In the genomic region with DNA sequence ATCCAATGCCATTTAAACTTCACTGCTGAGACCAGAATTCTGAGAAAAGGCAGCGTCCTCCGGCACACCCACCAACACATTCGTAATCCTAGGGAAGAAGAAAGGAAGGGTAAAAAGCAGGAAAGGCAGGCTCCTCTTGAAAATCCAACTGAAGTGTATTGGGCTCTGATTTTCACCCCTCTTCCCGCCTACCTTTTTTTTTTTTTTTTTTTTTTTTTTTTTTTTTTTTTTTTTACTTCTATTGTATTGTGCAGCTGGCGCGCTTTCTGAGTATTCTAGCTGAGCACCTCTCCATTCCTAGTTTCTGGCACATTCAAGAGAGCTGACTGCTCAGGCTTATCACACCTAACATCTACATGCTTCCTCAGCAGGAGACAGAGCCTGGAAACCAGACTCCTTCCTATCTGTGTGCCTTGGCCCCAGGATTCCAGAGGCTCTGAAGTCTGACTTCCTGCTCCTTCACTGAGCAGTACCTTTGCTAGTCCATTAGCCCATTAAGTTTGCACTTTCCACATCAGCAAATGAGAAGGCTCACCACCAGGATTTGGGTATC, we compare ENCODE assay signal across 8 mouse cellular contexts. TPM values are rescaled to one million over a fixed set of nuclear protein-coding genes. Genes with fewer than 3 reads are reported as not detected.
A peak's percentile ranks its signal among the peaks of the same experiment; 100 is the strongest.
DNase-seq lines count a peak whose midpoint lies in the region; ATAC-seq lines count a peak whose summit lies in the region.

No protein-coding gene starts in this region.

- WGBS in embryonic facial prominence, embryonic 13.5 days: 3% methylated on average over 6 of the region's 6 CpGs
- 9% methylated on average over 6 of the region's 6 CpGs for WGBS in hindbrain, embryonic 10.5 days
- WGBS in midbrain, embryonic 11.5 days: 4% methylated on average over 6 of the region's 6 CpGs

- H3K9ac ChIP-seq in embryonic facial prominence, embryonic 13.5 days: peak overlapping the region; percentile 57
- H3K9ac ChIP-seq in midbrain, embryonic 11.5 days (ENCODE audit: low read length): peak overlapping the region; percentile 71

- DNase-seq in hindbrain, embryonic 10.5 days (ENCODE audit: low spot score): peak; percentile 34
- DNase-seq in midbrain, embryonic 11.5 days (ENCODE audit: low spot score, missing footprints): peak; percentile 86
- no peak for DNase-seq in adrenal gland, postnatal 4 days (ENCODE audit: low spot score in 2 of 2)
- DNase-seq in cerebellum, adult 9-11 months: no peak

- H3K4me1 ChIP-seq in megakaryocyte, embryonic 14.5 days: peaks cover 44% of the 10 kb centered on the region
- peaks cover 20% of the 10 kb centered on the region for H3K4me1 ChIP-seq in embryonic facial prominence, embryonic 13.5 days
- H3K4me1 ChIP-seq in hindbrain, embryonic 10.5 days (replicated peaks): peaks cover 26% of the 10 kb centered on the region
- H3K4me1 ChIP-seq in midbrain, embryonic 11.5 days (ENCODE audit: control insufficient read depth, insufficient read depth, low read length): no peaks in the 10 kb centered on the region; the same call in 1 of the 2 replicates

- no peaks in the 10 kb centered on the region for H3K36me3 ChIP-seq in megakaryocyte, embryonic 14.5 days (replicated peaks; ENCODE audit: low read length)
- no peaks in the 10 kb centered on the region for H3K36me3 ChIP-seq in embryonic facial prominence, embryonic 13.5 days
- no peaks in the 10 kb centered on the region for H3K36me3 ChIP-seq in hindbrain, embryonic 10.5 days
- no peaks in the 10 kb centered on the region for H3K36me3 ChIP-seq in midbrain, embryonic 11.5 days (ENCODE audit: control insufficient read depth, insufficient read depth, low read length)

- peak overlapping the region; percentile 94 for H3K4me3 ChIP-seq in megakaryocyte, embryonic 14.5 days (replicated peaks)
- peak overlapping the region; percentile 64 for H3K4me3 ChIP-seq in embryonic facial prominence, embryonic 13.5 days
- H3K4me3 ChIP-seq in hindbrain, embryonic 10.5 days: peak overlapping the region; percentile 68
- H3K4me3 ChIP-seq in midbrain, embryonic 11.5 days (ENCODE audit: low read depth, low read length): peak overlapping the region; percentile 65

- no peaks in the 10 kb centered on the region for H3K9me3 ChIP-seq in megakaryocyte, embryonic 14.5 days
- no peaks in the 10 kb centered on the region for H3K9me3 ChIP-seq in embryonic facial prominence, embryonic 13.5 days
- no peaks in the 10 kb centered on the region for H3K9me3 ChIP-seq in hindbrain, embryonic 10.5 days
- no peaks in the 10 kb centered on the region for H3K9me3 ChIP-seq in midbrain, embryonic 11.5 days (ENCODE audit: control insufficient read depth, low read length)

- no peak for ATAC-seq in megakaryocyte, adult 5-6 weeks (ENCODE audit: poor library complexity, severe bottlenecking)
- no peak for ATAC-seq in embryonic facial prominence, embryonic 13.5 days (ENCODE audit: insufficient number of reproducible peaks, insufficient read depth, low FRiP score, low TSS enrichment, low read depth)
- no peak for ATAC-seq in midbrain, embryonic 11.5 days (ENCODE audit: low FRiP score)
- ATAC-seq in erythroid progenitor cell, adult 5-6 weeks (replicated peaks; ENCODE audit: low FRiP score, poor library complexity, severe bottlenecking): no peak

- H3K27ac ChIP-seq in embryonic facial prominence, embryonic 13.5 days: no peak overlapping the region
- H3K27ac ChIP-seq in hindbrain, embryonic 10.5 days: peak overlapping the region; percentile 86
- H3K27ac ChIP-seq in midbrain, embryonic 11.5 days (ENCODE audit: low read depth, low read length): no peak overlapping the region

- H3K4me2 ChIP-seq in embryonic facial prominence, embryonic 13.5 days: peak overlapping the region; percentile 81
- H3K4me2 ChIP-seq in midbrain, embryonic 11.5 days: peak overlapping the region; percentile 48

- H3K27me3 ChIP-seq in megakaryocyte, embryonic 14.5 days (replicated peaks): peaks cover 36% of the 10 kb centered on the region
- peaks cover 12% of the 10 kb centered on the region for H3K27me3 ChIP-seq in embryonic facial prominence, embryonic 13.5 days
- 0 out of 2 replicates have a peak, but pooled peaks cover 3% of the 10 kb centered on the region for H3K27me3 ChIP-seq in hindbrain, embryonic 10.5 days (ENCODE audit: insufficient read depth, poor library complexity, severe bottlenecking)
- no peaks in the 10 kb centered on the region for H3K27me3 ChIP-seq in midbrain, embryonic 11.5 days (ENCODE audit: control insufficient read depth, insufficient read depth, low read length)

RNA-seq across cellular contexts. Expression of gene St8sia4, which starts 1.0 kb away (rescaled TPM):
- polyA plus RNA-seq in megakaryocyte, embryonic 14.5 days (2012; ENCODE audit: insufficient read depth, low replicate concordance): 0.86 TPM in 1 of 2 replicates, not detected in the other
- 180 and 208 TPM in 2 replicates for total RNA-seq in megakaryocyte, adult 5-6 weeks (2015)
- total RNA-seq in megakaryocyte, adult 5-6 weeks (2017): 226 and 232 TPM in 2 replicates
- 4.2 and 4.7 TPM in 2 replicates for polyA plus RNA-seq in embryonic facial prominence, embryonic 13.5 days (2015; fragmentation: Nextera tagmentation; extraction: Ambion mirVana)
- polyA plus RNA-seq in hindbrain, embryonic 10.5 days (2016; fragmentation: Nextera tagmentation; extraction: Ambion mirVana): 9.8 and 11.9 TPM in 2 replicates
- polyA plus RNA-seq in midbrain, embryonic 11.5 days (2014; fragmentation: Nextera tagmentation; extraction: Ambion mirVana): 15.6 and 18.3 TPM in 2 replicates
- 1 to 10 TPM; 3.6 to 3.9 TPM for total RNA-seq in adrenal gland, postnatal 4 days (2021)
- total RNA-seq in erythroid progenitor cell, adult 5-6 weeks (2015; ENCODE audit: low replicate concordance): 18.7 and 21.4 TPM in 2 replicates
- 10.4 and 12.5 TPM in 2 replicates for total RNA-seq in erythroid progenitor cell, adult 5-6 weeks (2017; ENCODE audit: low replicate concordance)

Comparison
In these comparisons a context has a peak if more than half of its experiments do, and no peak if none do; other contexts are left out.
1. DNase-seq: peak in hindbrain, embryonic 10.5 days (single experiment) and midbrain, embryonic 11.5 days (single experiment); none in adrenal gland, postnatal 4 days (0 of 2) and cerebellum, adult 9-11 months (single experiment).
2. Peak in every context shown above with its lines, with median percentiles within 50 percentile points of each other: H3K4me3 ChIP-seq.